Mouse (Mus musculus) kidney, postnatal 25 days (tissue): ENCODE data around the gene Cux2.

Experiments used
- DNase-seq, 2 experiments: peaks; one replicate each; pipeline ENCODE4 v3.0.0; 2021; ENCODE audit warnings: mixed read lengths in 2 of 2

The Cux2 gene

DNA sequence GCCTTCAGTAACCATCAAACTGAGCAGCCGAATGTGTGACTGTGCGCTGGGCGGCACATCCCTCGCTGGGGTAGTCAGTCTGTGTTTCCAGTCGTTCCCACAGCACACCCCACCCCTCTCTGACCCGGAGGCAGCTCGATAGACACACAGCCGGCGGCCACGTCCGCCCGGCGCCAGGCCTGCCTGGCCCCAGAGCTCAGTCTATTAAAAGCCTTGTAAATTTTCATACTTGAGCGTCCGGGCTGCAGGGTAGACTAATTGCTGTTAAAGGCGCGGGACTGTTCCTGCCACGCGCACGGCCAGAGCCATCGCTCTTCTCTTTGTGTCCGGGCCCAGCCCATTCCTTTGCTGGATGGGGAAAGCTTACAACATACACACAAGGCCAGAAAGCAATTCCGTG lies 135.9 kb downstream of the Cux2 start:
- DNase-seq, result peak; percentile 10 to 44

GRCm38 (mm10) chr5:121909226-121909985 lies 140.5 kb downstream of the Cux2 start:
- DNase-seq, result no peak

- no peak for DNase-seq
Observed at GRCm38 (mm10) chr5:121905671-121906070, 144.2 kb downstream of the Cux2 start.

DNA sequence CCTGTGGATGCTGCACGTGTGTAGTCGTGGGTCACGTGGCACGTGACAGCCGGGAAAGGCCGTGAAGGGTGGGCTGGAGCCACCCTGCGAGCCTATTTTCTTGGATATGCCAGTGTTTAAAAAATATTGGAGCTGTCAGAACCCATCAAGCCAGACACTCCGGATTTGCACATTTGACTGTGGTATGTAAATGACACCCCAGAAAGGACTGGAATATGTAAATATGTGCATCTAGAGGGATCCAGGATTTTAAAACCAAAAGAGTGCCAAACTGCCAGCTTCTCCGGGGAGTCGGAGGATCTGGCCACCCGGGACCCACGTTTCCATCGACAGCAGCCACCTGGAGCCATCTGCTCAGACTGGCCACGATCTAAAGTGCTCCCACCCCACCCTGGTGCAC lies 145.1 kb downstream of the Cux2 start:
- no peak for DNase-seq

GRCm38 (mm10) chr5:121902809-121903745 lies 146.8 kb downstream of the Cux2 start:
- no peak for DNase-seq

GRCm38 (mm10) chr5:121895117-121895756 lies 154.7 kb downstream of the Cux2 start:
- DNase-seq, result no peak

- no peak for DNase-seq
Observed at GRCm38 (mm10) chr5:121894647-121895046, 155.3 kb downstream of the Cux2 start.

- DNase-seq, result peak in 1 of 2 experiments; percentile 20
Observed at GRCm38 (mm10) chr5:121893581-121893980, 156.3 kb downstream of the Cux2 start.

- no peak for DNase-seq
Observed at GRCm38 (mm10) chr5:121892281-121892680, 157.6 kb downstream of the Cux2 start.

DNA sequence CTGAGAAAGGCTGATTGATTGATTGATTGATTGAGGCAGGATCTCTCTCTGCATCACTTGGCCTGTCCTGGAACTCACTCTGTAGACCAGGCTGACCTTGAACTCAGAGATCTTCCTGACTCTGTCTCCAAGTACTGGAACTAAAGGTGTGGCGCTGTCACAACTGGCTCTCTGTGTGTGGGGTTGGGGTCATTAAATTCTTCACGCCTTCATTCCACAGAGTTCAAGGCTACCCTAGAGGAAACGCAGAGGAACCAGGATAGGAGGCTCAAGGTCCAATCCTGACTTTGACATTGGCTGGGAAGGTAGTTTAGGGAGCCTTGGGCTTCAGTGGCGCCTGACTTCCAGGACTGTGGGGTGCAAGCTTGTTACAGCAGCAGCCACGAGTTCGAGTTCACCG lies 159.0 kb downstream of the Cux2 start:
- no peak for DNase-seq

- no peak for DNase-seq
Observed at GRCm38 (mm10) chr5:121889819-121890362, 160.0 kb downstream of the Cux2 start.

DNA sequence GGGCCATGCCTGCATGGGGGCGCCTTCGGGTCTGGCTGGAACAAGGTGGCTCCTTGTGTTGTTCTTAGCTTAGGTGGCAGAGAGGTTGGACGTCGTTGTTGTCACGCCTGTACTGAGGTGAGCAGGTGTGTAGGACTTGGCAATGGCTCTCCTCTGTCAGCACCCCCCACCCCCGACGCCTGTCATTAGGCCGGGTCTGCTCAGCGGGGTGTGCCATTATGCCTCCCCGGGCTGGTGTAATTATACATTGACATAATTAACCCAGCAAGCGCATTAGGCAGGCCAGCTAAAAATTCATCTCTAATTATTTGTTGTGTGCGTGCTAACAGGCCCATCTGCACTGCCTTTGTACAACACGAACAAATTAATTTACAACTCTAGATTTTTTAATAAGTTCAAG lies 160.5 kb downstream of the Cux2 start:
- DNase-seq, result no peak

GRCm38 (mm10) chr5:121883356-121883755 lies 166.5 kb downstream of the Cux2 start:
- no peak for DNase-seq

- peak in 1 of 2 experiments; percentile 60 for DNase-seq
Observed at GRCm38 (mm10) chr5:121879211-121879610, 170.7 kb downstream of the Cux2 start.

DNA sequence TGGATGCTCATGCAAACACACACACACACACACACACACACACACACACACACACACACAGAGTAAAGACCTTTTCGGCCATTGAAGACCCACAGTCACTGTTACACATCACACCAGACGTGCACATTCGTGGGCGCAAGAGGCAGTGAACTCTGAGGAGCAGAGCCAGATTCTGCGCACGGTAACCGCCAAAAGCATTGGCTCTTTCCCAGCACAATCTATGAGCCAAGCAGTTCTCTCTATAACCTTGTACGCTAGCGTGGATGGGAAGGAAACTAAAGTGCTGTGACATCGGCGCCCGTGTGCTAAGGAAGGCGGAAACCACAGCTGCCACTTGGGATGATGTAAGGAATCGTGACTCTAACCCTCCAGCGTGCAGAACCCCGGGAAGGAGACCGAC lies 171.2 kb downstream of the Cux2 start:
- no peak for DNase-seq

- no peak for DNase-seq
Observed at GRCm38 (mm10) chr5:121876901-121877300, 173.0 kb downstream of the Cux2 start.

DNA sequence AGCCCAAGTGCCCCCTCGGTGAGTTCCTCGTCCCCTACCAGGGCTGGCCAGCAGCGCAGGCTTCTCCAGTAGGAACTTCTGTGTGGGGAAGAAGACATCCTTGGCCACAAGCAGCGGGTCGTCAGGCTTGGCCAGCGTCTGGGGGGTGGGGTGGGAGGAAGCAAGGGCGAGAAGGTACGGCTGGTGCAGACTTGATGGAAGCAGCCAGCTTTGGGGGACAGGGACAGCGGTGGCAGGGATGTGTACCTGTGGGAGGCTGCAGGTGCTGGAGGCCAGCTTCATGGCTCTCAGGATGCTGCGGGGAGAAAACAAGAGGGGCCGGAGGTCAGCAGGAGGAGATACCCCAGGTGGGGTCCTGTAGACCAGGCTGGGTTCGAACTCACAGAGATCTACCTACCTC lies 174.9 kb downstream of the Cux2 start:
- no peak for DNase-seq

- peak; percentile 79 to 85 for DNase-seq
Observed at GRCm38 (mm10) chr5:121872158-121872557, 177.7 kb downstream of the Cux2 start.

DNA sequence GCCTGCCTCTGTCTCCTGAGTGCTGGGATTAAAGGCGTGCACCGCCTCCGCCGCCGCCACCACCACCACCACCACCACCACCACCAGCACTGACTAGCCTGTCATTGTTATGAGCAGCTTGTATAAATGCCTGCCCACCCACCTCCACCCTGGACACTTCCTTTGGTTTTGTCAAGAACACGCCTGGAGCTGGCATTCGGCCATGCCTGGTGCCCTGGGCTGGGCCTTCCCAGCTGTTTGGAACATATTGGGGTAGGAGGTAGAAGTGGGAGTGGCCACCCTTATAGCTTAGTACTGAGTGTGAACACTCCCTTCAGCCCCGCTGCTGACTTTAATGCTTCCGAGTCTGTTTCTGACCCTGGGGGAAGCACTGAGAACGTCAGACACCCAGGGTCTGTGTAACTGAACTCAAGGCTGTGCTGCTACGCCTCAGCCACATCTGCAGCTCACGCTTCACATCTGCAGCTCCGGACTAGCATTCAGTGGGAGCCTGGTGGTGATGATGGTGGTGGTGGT lies 178.3 kb downstream of the Cux2 start:
- peak; percentile 43 to 57 for DNase-seq

DNA sequence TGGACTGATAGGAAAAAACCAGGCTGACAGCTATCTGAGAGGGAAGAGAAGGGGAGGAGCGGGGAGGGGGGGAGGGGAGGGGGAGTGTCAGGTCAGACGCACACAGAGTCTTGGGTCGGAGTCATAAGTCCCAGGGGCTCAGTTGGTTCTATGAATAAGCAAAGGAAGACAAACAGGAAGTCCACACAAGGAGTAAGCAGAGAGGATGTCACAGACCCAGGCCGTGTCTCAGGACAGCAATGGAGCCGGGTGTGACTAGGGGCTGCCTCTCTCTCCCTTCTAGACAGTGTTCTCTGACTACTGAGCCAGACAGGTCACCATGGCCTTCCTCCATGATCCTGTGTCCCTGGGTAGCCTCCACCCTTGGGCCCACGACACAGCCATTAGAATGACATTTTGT lies 179.1 kb downstream of the Cux2 start:
- no peak for DNase-seq

DNA sequence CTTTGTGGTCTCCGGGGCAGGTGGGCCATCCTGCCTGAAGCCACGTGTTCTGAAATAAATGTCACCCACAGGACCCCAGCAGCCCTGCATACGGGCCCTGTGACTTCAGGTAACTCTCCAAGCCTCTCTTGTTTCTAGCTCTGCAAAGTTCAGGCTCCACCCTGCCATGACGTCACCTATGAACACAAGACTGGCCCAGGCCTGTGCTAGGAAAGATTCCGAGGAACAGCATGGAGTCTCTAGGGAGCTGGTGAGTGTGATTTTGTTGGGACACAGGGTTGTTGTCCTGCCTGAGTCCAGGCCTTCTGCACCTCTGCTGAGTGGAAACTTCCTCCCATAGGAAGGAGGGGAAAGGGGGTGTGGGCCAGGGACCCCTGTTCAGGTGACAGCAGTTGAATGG lies 181.9 kb downstream of the Cux2 start:
- DNase-seq, result no peak

GRCm38 (mm10) chr5:121864330-121864729 lies 185.6 kb downstream of the Cux2 start:
- DNase-seq, result no peak

GRCm38 (mm10) chr5:121861964-121862363 lies 187.9 kb downstream of the Cux2 start:
- no peak for DNase-seq
